Mouse (Mus musculus): ENCODE data around the gene Csnk2a1.
"Not testable (repeated sequence)": the region's sequence is repeated elsewhere in the genome, so short reads cannot be mapped to it uniquely, and the experiment has no call there.

Csnk2a1 gene

DNA sequence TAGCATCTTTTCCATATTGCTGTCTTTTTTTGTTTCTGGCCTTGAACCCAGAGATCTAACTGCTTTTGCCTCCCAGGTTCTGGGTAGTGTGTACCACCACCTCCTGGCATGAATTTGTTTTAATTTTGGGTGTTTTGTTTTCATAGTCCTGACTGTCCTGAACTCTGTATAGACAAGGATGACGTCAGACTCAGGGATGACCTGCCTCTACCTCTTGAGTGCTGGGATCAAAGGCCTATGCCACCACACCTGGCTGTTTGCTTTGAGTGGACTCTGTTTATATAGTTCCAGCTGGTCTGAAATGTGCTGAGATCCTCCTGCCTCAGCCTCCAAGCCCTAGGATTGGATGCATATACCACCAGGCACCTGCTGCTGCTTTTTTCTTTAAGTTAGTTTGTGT, 11.3 kb downstream of the Csnk2a1 start:
- no peak for DNase-seq (ENCODE audit: low spot score in 2 of 2)

DNA sequence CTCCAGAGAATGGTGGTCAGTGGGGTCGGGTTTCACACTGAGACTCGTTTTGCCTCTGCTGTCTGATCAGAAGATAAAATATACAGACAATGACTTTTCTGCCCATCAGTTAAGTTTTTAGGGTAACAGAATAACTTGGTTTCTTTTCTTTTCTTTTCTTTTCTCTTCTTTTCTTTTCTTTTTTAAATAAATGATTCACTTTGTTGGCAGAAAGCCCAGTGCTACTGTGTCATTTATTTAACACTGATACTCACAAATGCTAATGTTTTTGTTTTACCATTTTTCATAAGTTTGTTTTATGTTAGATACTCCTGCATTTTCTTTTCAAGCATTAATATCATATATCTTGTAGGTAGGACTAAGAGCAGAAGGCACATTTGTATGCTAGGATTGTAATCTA, 13.9 kb downstream of the Csnk2a1 start:
- no peak for DNase-seq (ENCODE audit: low spot score in 2 of 2)

DNA sequence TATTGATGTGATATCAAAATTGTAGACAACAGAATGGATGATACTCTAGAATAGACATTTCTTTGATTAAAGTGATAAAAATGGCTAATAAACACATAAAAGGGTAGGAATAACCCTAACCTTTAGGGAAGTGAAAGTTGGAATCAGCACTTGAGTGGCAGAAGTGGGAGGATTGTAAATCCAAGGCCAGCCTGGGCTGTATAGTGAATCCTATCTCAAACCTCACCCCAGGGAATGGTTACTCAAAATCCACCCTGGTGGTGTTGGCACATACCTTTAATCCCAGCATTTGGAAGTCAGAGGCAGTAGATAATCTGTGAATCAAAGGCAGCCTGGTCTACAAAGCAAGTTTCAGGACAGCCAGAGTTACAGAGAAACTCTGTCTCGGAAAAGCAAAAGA, 20.6 kb downstream of the Csnk2a1 start:
- DNase-seq (ENCODE audit: low spot score in 2 of 2): no peak

DNA sequence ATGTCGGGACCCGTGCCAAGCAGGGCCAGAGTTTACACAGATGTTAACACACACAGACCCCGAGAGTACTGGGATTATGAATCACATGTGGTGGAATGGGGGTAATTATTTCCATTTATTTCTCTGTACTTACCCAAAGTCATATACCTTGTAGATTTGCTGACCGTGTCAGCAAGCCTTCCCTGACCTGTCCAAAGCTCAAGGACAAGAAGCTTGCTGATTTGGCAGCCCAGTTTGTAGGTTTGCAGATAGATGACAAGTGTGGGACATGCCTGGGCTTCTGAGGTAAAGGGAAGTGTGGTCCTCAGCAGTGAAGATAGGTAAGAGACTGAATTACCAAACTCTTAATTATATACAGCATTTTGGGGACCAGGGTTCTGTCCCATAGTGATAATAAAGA, 23.9 kb downstream of the Csnk2a1 start:
- no peak for DNase-seq (ENCODE audit: low spot score in 2 of 2)

DNA sequence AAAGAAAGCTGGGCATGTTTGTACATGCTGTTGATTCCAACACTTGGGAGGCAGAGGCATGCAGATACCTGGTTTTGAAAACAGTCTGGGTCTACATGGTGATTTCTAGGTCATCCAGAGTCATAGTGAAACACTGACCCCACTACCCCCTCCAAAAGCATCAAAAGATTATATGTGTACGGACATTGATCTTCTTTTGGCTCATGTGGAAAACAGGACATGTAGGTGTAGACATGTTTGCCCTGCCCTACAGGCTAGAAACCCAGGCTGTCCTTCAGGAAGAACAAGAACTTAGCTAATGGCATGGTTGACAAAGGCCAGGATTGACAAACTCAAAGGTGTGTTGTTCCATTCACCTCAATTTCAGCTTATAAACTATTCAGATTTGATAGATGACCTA, 33.1 kb downstream of the Csnk2a1 start:
- no peak for DNase-seq (ENCODE audit: low spot score in 2 of 2)

DNA sequence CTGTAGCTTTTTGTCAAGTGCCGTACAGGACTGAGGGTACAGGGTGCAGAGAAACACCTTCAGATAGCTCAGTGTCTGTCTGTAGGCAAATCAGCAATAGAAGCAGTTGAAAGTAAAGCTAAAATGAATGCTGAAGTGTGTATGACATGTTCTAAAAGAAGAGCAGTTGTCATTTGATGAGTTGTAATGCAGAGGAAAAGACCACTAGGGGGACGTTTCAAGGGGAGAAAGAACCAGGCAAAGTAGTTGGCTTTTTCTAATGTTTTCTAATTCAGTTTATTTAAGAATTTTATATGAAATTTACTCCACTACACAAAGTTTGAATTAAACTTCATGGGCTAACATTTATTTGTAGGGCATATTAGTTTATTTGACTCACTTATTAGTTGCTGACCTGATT, 47.0 kb downstream of the Csnk2a1 start:
- no peak for DNase-seq (ENCODE audit: low spot score in 2 of 2)

DNA sequence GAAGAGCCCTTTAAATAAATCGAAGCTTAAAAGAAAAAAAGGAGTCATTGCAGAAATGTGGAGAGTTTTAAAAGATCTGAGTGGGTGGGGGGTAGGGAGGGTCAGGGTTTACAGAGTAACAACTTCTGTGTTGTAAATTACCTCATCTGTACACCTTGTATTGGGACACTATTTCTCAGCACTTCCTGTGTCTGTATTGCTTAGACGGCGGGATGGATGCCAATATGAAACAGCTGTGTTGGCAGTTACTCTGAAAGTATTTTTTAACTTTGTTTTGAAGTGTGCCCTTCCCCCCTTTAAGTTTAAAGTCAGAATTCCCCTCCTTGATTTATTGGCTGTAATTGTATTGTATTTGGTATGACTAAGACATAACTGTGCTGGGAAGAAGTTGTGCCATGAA, 54.8 kb downstream of the Csnk2a1 start:
- DNase-seq (ENCODE audit: low spot score in 2 of 2): no peak

DNA sequence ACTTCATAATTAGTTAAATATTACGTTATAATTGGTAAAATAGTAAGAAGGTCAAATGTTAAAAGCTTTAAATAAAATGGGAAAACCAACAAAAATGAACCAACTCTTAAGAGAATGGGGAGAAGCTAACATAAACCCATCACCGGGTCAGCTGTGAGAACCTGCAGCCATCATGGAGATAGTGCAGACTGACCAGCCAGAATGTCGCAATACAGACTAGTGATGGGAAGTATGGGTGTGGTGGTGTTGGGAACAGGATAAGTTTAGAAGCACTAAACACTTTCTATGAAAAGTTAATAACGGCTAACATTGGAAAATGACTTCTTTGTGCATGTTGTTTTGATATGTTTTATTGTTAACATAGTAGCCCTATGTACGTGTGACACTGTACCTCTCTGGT, 60.9 kb downstream of the Csnk2a1 start:
- DNase-seq (ENCODE audit: low spot score in 2 of 2): no peak

DNA sequence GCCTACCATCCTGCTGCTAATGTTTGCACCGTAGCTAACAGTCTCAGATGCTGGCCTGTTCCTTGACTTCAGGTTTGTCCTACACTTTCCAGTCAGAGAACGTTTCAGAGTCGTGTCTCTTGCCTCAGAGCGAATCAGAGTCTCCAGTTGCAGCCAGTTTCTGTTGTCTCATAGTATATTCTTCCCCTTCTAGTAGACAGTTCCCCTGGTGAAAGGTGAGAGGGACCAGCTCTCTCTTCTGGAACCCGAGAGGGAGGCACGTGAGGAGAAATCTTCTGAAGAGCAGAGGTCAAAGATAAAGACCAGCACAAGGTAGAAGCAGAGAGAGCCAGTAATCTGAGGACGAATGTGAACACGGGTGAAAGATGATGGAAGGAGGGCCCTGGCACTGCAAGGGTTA, 61.4 kb downstream of the Csnk2a1 start:
- DNase-seq (ENCODE audit: low spot score in 2 of 2): no peak

DNA sequence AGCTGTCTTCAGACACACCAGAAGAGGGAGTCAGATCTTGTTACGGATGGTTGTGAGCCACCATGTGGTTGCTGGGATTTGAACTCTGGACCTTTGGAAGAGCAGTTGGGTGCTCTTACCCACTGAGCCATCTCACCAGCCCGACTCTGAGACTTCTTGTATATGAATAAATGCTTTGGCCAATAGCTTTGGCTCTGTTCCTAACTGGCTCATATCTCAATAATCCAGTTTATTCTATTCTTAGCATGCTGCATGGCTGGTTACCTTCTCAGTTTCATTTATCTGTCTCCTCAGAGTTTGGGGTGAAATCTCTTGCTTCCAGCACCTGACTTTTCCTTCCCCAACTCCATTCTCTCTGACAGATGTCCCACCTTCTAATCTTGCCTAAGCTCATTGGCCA, 63.0 kb downstream of the Csnk2a1 start:
- DNase-seq (ENCODE audit: low spot score in 2 of 2): not testable (repeated sequence)

DNA sequence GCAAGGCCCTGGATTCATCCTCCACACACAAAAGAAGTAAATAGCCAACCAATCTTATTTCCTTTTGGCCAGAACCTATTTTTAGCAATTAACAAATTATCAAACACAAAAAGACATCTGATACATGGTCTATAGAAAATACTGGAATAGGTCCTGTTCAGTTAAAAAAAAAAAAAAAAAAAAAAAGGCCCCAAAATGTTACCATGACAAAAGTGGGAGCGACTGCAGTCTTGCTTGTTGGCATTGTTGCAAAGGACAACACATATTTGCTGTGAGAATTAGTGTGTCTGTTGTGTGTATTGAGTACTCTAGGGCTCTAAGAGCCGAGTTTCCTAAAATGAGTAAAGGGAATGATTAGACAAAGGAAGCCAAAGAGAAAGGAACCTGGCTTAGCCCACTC, 65.8 kb downstream of the Csnk2a1 start:
- no peak for DNase-seq (ENCODE audit: low spot score in 2 of 2)

DNA sequence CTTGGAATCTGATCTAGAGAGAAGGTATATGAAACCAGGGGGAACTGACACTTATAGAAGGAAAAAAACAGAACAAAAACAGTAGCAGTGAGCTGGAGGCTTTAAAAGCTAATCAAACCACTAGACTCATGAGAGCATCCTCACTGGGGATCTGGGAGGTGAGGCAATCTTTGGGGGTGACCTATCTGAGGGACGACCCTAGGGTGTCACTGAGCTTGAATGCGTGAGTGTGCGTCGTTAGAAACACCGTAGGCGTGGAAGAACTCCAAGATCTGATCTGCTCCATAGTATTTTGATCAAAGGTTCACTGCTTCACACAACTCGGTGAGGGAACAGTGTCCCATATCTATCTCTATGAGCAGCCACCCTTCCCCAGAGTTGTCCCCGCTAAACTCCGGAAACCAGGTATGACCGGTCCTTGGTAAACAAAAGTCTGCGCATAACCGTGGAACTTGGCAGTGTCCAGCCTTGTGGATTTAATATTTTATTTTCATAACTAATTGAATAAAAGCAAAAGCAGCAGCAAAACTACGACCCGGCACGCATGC, 66.6 kb downstream of the Csnk2a1 start:
- no peak for DNase-seq (ENCODE audit: low spot score in 2 of 2)

DNA sequence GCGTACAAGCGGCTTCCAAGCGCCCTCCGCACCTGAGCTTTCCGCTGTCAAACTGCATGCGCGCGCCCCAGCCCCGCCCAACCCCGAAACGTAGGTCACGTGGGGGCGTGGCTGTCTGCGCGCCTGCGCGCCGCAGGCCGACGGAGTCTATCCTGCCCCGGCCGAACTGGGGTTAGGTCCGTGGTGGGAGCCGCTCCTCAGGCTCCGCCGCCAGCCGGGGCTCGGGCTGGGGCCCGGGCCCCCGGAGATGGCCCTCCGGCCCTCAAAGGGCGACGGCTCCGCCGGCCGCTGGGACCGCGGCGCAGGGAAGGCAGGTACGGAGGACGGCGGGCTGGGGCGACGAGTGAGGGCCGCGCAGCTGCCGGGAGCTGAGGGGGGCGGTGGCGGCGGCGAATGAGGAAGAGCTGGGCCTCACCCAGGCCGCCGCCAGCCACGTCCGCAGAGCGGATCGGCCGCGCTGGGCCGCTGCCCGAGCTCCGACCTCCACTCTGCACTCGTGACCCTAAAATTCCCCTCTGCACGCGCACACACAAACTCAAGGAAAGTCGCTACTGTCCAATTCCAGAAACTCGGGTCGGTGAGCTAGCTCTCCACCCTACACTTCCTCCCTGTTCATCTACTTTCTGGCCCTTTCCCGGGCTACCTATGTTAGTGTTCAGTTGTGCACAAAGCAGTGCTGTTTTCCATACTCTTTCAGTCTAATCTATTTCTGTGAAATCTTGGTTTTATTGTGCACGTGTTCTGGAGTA, 67.3 kb downstream of the Csnk2a1 start, which contains the start of gene Tbc1d20:
Gene Tbc1d20, plus strand, starts transcription at position 102 of the 749 bp plus-strand sequence.
- peak; percentile 87 to 91 for DNase-seq (ENCODE audit: low spot score in 2 of 2)

DNA sequence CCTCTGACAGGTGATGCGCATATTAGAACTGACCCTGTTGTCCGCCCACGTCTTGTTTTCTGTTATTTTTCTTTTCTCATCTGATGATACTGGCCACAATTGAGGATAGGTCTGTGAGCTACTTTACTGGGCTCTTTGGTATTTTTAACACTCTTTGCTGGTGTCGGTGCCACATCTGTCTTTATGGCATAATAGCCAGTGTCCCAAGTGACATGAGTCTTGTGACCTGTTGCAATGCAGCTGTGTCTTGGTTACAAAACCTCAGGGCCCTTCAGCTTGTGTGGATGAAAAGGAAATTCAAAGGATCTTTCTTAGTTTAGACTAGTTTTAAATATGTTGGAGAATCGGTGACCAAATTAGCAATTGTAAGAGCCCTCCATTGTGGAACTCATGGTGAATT, 67.9 kb downstream of the Csnk2a1 start:
- no peak for DNase-seq (ENCODE audit: low spot score in 2 of 2)

DNA sequence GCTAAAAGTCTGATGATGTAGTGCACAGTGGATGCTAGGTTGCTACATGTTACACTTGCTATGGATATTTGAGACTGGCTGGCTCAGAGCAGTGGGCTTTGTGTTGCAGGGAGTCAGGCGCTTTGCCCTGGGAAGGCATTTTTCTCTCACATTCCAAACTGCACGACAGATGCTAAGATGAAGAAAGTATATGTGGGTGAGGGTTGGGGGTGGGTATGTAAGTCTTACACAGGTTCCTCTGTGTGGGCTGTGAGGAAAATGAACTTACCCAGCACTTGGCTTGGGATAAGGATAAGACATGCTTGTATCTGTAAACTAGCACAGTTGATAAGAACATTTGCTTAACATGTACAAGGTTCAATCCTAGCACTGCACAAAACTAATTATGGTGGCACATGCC, 76.2 kb downstream of the Csnk2a1 start:
- DNase-seq (ENCODE audit: low spot score in 2 of 2): no peak

DNA sequence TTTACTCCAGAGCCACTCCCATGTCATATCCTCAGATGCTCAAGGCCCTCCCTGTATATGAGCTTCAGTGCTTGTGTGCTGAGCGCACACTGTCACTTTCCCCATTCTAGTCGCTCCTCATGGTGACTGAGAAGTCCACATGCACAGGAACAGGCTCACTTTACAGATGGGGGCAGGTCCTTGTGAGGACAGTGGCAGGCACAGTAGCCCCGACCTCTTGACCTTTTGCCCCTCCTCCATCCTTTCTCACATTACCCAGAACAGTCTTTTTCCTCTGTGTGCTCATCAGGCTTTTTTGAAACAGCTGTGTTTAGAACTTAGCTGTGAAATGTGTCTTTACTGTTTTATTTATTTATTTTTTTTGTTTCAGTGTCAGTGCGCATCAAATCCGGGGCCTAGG, 77.1 kb downstream of the Csnk2a1 start:
- no peak for DNase-seq (ENCODE audit: low spot score in 2 of 2)

DNA sequence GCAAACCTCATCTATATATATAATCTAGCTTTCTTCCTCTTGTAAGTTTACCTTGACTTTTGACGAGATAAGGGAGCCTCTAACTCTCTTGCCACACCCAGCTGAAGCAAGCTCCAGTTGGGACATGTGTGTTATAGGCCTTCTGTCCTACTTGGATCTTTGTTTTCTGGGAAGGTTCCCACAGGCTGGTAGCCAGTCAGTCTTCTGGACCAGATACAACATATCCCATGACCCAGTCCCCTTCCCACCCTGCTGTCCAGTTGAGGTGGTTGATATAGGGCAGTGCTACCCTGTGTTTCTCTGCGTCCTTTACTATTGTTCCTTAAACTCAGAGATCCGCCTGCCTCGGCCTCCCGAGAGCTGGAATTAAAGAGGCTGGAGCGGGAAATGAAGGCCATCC, 78.8 kb downstream of the Csnk2a1 start:
- DNase-seq (ENCODE audit: low spot score in 2 of 2): no peak

DNA sequence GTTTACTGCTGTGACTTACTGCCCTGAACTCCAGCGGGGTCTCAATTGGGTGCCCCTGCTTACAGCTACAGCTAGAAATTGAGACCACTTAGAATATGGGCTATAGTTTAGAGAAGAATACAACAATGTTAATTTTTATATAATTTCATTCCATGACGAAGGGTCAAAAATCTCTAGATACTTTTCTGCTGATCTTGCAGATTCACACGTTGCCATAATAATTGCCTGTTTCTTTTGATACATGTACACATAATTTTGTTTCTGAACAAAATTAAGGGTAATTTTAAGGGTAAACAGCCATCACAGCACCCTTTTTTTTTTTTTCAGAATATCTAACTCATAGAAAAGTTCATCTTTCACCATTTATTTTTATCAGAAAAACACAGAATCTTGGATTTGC, 80.5 kb downstream of the Csnk2a1 start:
- no peak for DNase-seq (ENCODE audit: low spot score in 2 of 2)

DNA sequence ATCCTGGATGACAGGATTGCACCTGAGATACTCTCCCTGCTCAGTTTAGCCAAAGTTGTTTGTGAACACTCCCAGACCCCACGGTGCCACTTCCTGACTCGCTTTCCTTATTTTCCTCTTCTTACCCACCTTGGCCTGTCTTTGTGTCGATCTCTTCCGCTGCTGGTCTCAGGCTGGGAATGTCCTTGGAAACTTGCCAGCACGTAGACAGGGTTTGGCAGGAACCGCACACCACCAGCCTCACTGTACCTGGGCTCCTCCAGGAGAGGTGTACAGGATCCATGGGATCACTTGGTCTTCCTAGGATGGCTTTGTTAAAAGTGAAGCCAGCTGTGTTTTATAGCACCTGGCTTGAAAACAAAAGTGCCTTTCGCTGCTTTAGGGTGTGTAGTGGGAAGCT, 86.4 kb downstream of the Csnk2a1 start:
- DNase-seq (ENCODE audit: low spot score in 2 of 2): no peak

DNA sequence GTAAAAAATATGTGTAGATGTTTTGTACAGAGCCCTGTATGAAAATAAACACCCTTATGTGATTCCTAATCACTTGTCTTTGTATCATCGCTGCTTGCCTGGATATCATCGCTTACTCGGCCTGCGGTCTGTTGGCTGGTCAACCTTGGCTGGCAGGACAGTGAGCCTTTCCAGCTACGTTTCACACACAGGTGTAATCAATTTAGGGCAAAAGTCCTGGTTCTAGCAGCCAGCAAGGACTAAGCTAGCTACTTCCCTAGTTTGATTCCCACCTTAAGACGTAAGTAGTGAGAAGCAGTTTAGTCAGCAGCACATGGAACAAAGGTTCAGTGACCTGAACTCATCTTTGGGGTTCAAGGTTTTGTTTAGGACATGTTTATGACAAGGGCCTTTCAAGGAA, 87.3 kb downstream of the Csnk2a1 start:
- no peak for DNase-seq (ENCODE audit: low spot score in 2 of 2)

DNA sequence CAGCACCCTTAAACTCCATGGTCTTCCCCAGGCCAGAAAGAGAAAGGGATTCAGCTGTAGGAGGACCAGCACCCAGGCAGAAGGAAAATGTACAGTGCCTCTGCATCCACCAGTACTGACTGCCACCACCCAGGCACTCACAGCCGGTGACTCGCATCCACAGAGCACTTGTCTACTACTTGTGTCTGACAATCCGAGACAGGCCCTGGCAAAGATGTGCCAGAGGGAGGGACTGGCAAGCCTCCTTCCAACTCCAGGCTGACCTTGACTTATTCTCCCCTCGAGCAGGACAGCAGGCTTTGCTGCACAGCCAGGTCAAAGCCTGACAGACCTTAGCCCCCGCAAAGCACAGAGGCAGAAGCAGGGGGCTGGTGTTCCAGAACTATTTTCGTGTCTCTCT, 90.4 kb downstream of the Csnk2a1 start:
- no peak for DNase-seq (ENCODE audit: low spot score in 2 of 2)

DNA sequence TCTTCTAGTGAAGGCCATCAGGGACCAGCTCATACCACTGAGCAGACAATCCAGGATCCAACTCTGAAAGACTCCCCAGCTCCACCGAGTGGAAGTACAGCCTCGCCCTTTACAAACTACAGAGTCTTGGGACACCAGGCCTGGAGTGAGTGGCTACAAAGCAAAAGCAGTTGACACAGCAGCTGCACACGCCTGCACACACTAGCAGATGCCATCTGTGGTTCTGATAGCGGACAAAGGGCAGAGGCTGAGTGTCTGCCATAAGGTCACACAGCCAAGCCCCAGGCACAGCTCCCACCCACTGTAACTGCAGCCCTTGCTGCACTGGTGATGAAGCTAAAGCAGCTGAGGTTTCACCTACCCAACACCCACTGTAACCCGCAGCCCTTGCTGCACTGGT, 94.9 kb downstream of the Csnk2a1 start:
- DNase-seq (ENCODE audit: low spot score in 2 of 2): no peak

DNA sequence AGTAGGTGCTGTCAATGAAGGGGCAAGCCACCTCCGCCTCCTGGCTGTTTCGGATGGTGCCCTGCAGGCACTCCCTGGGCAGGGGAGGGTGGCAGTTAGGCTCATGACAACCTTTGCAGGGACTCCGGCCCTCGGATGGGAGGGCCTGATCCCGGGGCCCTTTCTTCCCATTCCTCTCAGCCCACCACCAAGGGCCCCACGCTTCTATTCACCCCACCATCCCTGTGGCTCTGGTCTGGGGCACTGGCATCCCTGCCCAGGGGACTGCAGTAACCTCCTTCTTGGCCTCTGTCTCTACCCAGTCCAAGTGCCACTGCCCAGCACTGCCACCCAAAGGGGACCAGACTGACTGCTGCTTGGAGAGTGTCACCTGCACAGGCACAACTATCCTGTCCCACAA, 95.6 kb downstream of the Csnk2a1 start:
- no peak for DNase-seq (ENCODE audit: low spot score in 2 of 2)

DNA sequence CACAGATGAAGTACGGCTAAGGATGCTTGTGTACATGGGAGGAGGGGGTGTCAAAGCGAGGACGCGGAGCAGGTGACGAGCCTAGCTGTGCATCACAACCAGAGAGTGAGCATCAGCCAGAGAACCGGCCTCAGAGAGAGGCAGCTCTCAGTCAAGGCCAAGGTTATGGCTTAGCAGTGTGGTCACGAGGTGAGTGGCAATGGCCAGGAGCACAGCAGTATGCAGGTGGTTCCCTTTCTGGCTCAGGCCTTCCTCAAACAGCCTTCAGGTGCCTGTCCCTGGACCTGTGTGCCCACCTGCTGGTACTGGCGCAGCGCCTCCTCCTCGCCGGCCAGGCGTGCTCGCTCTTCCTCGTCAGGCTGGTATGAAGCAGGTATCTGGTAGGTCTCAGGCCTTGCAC, 97.3 kb downstream of the Csnk2a1 start:
- no peak for DNase-seq (ENCODE audit: low spot score in 2 of 2)
